Comparison of ENCODE assay signal across 9 mouse cellular contexts in the genomic region with DNA sequence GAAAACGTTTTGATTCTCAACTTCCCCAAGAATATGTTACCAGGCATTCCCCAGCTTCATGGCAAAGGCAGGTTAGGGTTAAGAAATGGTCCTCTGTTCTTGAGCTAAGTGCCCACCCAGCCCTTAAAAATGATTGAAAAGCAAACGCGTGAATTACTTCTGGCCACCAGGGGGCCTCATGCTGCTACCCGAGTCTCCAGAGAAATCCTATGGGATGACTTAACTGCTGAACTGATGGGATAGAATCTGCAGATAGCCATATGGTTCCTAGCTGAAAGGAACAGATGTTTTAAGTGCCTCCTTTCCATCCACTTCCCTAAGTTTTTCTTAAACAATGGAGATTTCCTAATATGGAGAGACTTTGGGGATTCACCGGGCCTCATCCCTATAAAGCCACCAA. TPM values are rescaled to one million over a fixed set of nuclear protein-coding genes. Genes with fewer than 3 reads are reported as not detected.
DNase-seq lines count a peak whose midpoint lies in the region; ATAC-seq lines count a peak whose summit lies in the region.
"Had no signal": no experiment of that assay in that cellular context is flagged by ENCODE, and none has a peak within 500 bp of the region (broad histone marks: within the 10 kb centered on the region; RNA-seq: fewer than 3 reads in every experiment).

No protein-coding gene starts in this region.

- no peaks in the 10 kb centered on the region for H3K36me3 ChIP-seq in liver, embryonic 12.5 days
- H3K36me3 ChIP-seq in neural tube, embryonic 11.5 days (ENCODE audit: control insufficient read depth, insufficient read depth, low read length) = no peaks in the 10 kb centered on the region

- no peaks in the 10 kb centered on the region for H3K4me1 ChIP-seq in liver, embryonic 12.5 days
- 0 out of 2 replicates have a peak, but pooled peaks cover 3% of the 10 kb centered on the region for H3K4me1 ChIP-seq in neural tube, embryonic 11.5 days (ENCODE audit: control insufficient read depth, insufficient read depth, low read length)

- peak; percentile 40 to 46 for DNase-seq in cerebellum, postnatal 10 days
- DNase-seq in cerebellum, adult 8-10 months = no peak
- DNase-seq in liver = peak; percentile 21
- DNase-seq in c-Kit-positive CD71-positive TER-119-negative erythroid progenitor cells, embryonic 14.5 days (ENCODE audit: low read depth) = peak; percentile 1
- peak; percentile 45 for DNase-seq in kidney, postnatal 14 days
- DNase-seq in neural tube, embryonic 11.5 days (ENCODE audit: low spot score) = peak; percentile 71

- no peak for ATAC-seq in liver, embryonic 12.5 days
- ATAC-seq in neural tube, embryonic 11.5 days (ENCODE audit: insufficient read depth, low FRiP score, low TSS enrichment) = no peak
- ATAC-seq in megakaryocyte, adult 5-6 weeks (ENCODE audit: poor library complexity, severe bottlenecking) = no peak

- H3K9ac ChIP-seq in liver, embryonic 12.5 days = no peak overlapping the region
- no peak overlapping the region for H3K9ac ChIP-seq in neural tube, embryonic 11.5 days (ENCODE audit: low read length)
- H3K9ac ChIP-seq: lung, embryonic 15.5 days had no signal

- 24% methylated on average over 5 of the region's 5 CpGs for WGBS in liver, embryonic 12.5 days (ENCODE audit: insufficient replicate concordance)
- WGBS in neural tube, embryonic 11.5 days = 23% methylated on average over 5 of the region's 5 CpGs

- H3K4me3 ChIP-seq in liver, embryonic 12.5 days = no peak overlapping the region
- no peak overlapping the region for H3K4me3 ChIP-seq in neural tube, embryonic 11.5 days (ENCODE audit: low read depth, low read length)
- H3K4me3 ChIP-seq: lung, embryonic 15.5 days had no signal

- no peak overlapping the region for H3K4me2 ChIP-seq in liver, embryonic 12.5 days
- H3K4me2 ChIP-seq in neural tube, embryonic 11.5 days (ENCODE audit: low read depth) = no peak overlapping the region
- H3K4me2 ChIP-seq: lung, embryonic 15.5 days had no signal

- no peak overlapping the region for H3K27ac ChIP-seq in liver, embryonic 12.5 days
- H3K27ac ChIP-seq in neural tube, embryonic 11.5 days (ENCODE audit: low read depth, low read length) = no peak overlapping the region
- H3K27ac ChIP-seq: lung, embryonic 15.5 days had no signal

- H3K9me3 ChIP-seq in liver, embryonic 12.5 days (replicated peaks) = no peaks in the 10 kb centered on the region
- no peaks in the 10 kb centered on the region for H3K9me3 ChIP-seq in neural tube, embryonic 11.5 days (ENCODE audit: control insufficient read depth, low read length)

- peaks cover 15% of the 10 kb centered on the region for H3K27me3 ChIP-seq in liver, embryonic 12.5 days (replicated peaks)
- H3K27me3 ChIP-seq in neural tube, embryonic 11.5 days (ENCODE audit: control insufficient read depth, insufficient read depth, low read length) = no peaks in the 10 kb centered on the region
- H3K27me3 ChIP-seq: lung, embryonic 15.5 days had no signal

RNA-seq across cellular contexts. Expression of a gene that starts 7.9 kb away (rescaled TPM):
- polyA plus RNA-seq in liver, embryonic 12.5 days (2016; fragmentation: Nextera tagmentation; extraction: Ambion mirVana) = 0.43 and 0.55 TPM in 2 replicates
- 4.8 and 7.3 TPM in 2 replicates for polyA plus RNA-seq in neural tube, embryonic 11.5 days (2014; fragmentation: Nextera tagmentation; extraction: Ambion mirVana)
- total RNA-seq in megakaryocyte, adult 5-6 weeks (2015) = 0.36 TPM in 1 of 2 replicates, not detected in the other
- not detected in 2 replicates for total RNA-seq in megakaryocyte, adult 5-6 weeks (2017)

RNA-seq across cellular contexts. Expression of a gene that starts 35.3 kb away (rescaled TPM):
- polyA plus RNA-seq in liver, embryonic 12.5 days (2016; fragmentation: Nextera tagmentation; extraction: Ambion mirVana) = 11.0 and 11.5 TPM in 2 replicates
- 6.7 and 8.0 TPM in 2 replicates for polyA plus RNA-seq in neural tube, embryonic 11.5 days (2014; fragmentation: Nextera tagmentation; extraction: Ambion mirVana)
- total RNA-seq in megakaryocyte, adult 5-6 weeks (2015) = 7.2 and 9.7 TPM in 2 replicates
- total RNA-seq in megakaryocyte, adult 5-6 weeks (2017) = 15.3 and 17.7 TPM in 2 replicates
